Mouse (Mus musculus): ENCODE results near the gene Fbxw10. TPM values are rescaled to one million over a fixed set of nuclear protein-coding genes. Genes with fewer than 3 reads are reported as not detected.

Fbxw10 gene
- polyA plus RNA-seq, 1 experiment from 2014 or later: 0.24 TPM

DNA sequence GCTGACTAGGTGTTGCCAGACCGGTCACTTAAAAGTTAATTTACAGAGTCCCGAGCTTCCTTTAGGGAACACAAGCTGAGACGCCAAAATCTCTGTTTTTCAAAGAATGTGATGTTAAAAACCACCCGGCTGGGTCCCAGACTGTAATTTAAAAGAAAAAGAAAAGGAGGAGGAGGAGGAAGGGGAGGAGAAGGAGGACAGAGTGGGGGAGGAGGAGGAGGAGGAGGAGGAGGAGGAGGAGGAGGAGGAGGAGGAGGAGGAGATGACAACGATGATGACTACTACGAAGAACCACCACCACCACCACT, 73.8 kb downstream of the Fbxw10 start:
- 18% methylated on average over 6 of the region's 6 CpGs for WGBS
- DNase-seq (peak; percentile 52), ATAC-seq (ENCODE audit: insufficient read depth) (no peak)
- no peaks in the 10 kb centered on the region for H3K9me3 ChIP-seq (ENCODE audit: low read depth, low read length)
- H3K4me1 ChIP-seq (ENCODE audit: insufficient read depth): peaks cover 9% of the 10 kb centered on the region; the same call in 1 of the 2 replicates
- H3K27ac ChIP-seq (ENCODE audit: low read depth): peak overlapping the region; percentile 81
- TF ChIP-seq CTCF (IDR thresholded peaks at IDR 0.05; ENCODE audit: low read depth): no peak
- H3K4me2 ChIP-seq: peak overlapping the region; percentile 57
- no peak overlapping the region for H3K9ac ChIP-seq
- H3K27me3 ChIP-seq (ENCODE audit: insufficient read depth, low read length): no peaks in the 10 kb centered on the region
- H3K36me3 ChIP-seq (ENCODE audit: insufficient read depth): no peaks in the 10 kb centered on the region
- peak overlapping the region; percentile 15 for H3K4me3 ChIP-seq (ENCODE audit: low read depth, low read length)

DNA sequence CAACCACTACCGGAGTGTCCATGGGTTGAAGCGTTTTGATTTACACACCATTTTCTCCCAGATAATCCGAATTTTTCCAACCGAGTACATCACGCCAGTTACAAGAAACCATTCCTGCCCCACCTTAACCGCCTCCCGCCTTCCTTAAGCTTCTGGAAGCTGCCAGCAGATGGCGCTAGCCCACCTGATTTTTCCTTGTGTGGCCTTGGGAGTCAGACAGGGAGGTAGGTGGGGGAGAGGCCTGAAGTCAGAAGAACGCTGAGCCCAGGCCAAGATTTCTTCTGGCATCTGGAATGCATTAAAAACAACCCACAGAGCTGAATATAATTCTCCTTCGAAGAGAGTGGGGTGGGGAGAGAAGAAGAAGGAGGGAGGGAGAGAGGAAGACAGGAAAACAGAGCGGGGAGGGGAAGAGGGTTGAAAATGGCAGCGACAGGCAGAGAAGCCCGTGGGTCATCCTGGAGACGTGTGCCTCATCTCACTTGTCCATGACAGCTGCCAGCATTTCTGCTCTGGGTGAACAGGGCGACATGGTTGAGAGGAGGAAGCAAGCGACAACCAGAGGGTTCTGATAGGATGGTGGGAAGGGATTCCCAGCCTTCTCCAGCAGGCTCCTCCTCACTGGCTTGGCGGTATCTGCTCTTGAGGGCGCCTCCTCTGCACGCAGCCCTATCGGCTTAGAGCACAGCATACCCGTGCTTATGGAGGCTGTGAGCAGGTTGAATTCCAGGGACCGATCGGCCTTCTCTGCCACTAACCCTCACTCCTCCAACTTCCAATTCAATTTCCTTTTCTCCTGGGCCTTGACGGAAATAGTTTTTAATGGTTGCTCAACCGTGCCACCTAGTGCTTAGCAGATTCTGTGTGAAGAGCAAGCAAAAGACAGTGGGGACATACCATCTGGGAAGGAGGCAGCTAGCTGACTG, 74.4 kb downstream of the Fbxw10 start:
- Histone ChIP-seq H3K27me3 (ENCODE audit: insufficient read depth, low read length) (no peaks in the 10 kb centered on the region), H3K9me3 (ENCODE audit: low read depth, low read length) (no peaks in the 10 kb centered on the region), H3K4me1 (ENCODE audit: insufficient read depth) (peaks cover 9% of the 10 kb centered on the region; the same call in 1 of the 2 replicates), H3K4me3 (ENCODE audit: low read depth, low read length) (peak overlapping the region; percentile 15), H3K36me3 (ENCODE audit: insufficient read depth) (no peaks in the 10 kb centered on the region), H3K4me2 (peak overlapping the region; percentile 57), H3K27ac (ENCODE audit: low read depth) (peak overlapping the region; percentile 85), H3K9ac (no peak overlapping the region)
- peak; percentile 98 for TF ChIP-seq CTCF (IDR thresholded peaks at IDR 0.05; ENCODE audit: low read depth)
- DNase-seq (peak; percentile 99), ATAC-seq (ENCODE audit: insufficient read depth) (peak; percentile 92)
- 12% methylated on average over 25 of the region's 25 CpGs for WGBS

DNA sequence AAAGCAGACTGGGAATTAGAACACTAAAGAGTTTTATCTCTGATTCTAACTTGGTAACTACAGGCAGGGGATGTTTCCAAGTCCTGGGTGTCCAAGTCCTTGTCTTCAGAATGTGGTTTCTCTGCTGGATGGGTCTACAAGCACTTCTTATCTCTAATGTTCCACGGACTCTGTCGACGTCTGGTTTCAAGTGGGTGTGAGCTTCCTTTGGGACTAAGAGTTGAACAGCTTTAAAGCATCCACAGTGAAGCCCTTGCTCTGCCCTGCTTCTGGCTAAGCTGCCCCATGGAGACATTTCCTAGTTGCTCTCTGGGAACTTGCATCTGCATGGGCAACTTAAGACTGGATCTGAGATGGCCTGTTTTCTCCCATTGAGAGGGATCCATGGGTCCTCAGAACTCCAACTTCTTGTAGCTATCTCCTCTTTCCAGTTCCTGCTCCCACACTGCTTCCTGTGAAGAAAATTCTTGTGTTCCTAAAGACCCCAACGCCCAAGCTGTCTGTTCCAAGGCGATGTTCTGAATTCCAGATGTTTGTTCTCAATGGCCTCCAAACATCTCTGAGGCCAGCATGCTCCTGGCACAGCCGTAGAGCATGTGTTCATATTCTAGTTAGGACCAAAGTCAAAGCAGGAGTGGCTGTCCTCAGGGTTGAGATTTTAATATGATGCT, 77.4 kb downstream of the Fbxw10 start:
- Histone ChIP-seq H3K9me3 (ENCODE audit: low read depth, low read length) (no peaks in the 10 kb centered on the region), H3K27me3 (ENCODE audit: insufficient read depth, low read length) (no peaks in the 10 kb centered on the region), H3K27ac (ENCODE audit: low read depth) (no peak overlapping the region), H3K4me1 (ENCODE audit: insufficient read depth) (peaks cover 5% of the 10 kb centered on the region; the same call in 1 of the 2 replicates), H3K4me2 (no peak overlapping the region), H3K36me3 (ENCODE audit: insufficient read depth) (no peaks in the 10 kb centered on the region), H3K4me3 (ENCODE audit: low read depth, low read length) (no peak overlapping the region), H3K9ac (no peak overlapping the region)
- 53% methylated on average over 6 of the region's 6 CpGs for WGBS
- DNase-seq (peak; percentile 39), ATAC-seq (ENCODE audit: insufficient read depth) (no peak)
- no peak for TF ChIP-seq CTCF (IDR thresholded peaks at IDR 0.05; ENCODE audit: low read depth)

Other genes with a start within 250 kb of the Fbxw10 start
- 14.1 and 16.4 TPM in 2 replicates for gene Lrrc75a, start 198.5 kb upstream of the Fbxw10 start, polyA plus RNA-seq (2014; fragmentation: Nextera tagmentation; extraction: Ambion mirVana)
- 42.7 and 42.8 TPM in 2 replicates for gene Mmgt2, start 198.4 kb upstream of the Fbxw10 start, polyA plus RNA-seq (2014; fragmentation: Nextera tagmentation; extraction: Ambion mirVana)
- 7.9 and 9.0 TPM in 2 replicates for gene Zfp287, start 115.2 kb upstream of the Fbxw10 start, polyA plus RNA-seq (2014; fragmentation: Nextera tagmentation; extraction: Ambion mirVana)
- gene Gm10428, start 94.0 kb upstream of the Fbxw10 start, polyA plus RNA-seq (2014; fragmentation: Nextera tagmentation; extraction: Ambion mirVana): not detected in 2 replicates
- 17.3 and 21.3 TPM in 2 replicates for gene Zfp286, start 57.6 kb upstream of the Fbxw10 start, polyA plus RNA-seq (2014; fragmentation: Nextera tagmentation; extraction: Ambion mirVana)
- 18.0 and 20.4 TPM in 2 replicates for gene Trim16, start 26.8 kb upstream of the Fbxw10 start, polyA plus RNA-seq (2014; fragmentation: Nextera tagmentation; extraction: Ambion mirVana)
- 55.3 and 57.7 TPM in 2 replicates for gene Tvp23b, start 32.4 kb downstream of the Fbxw10 start, polyA plus RNA-seq (2014; fragmentation: Nextera tagmentation; extraction: Ambion mirVana)
- gene Cdrt4, start 104.1 kb downstream of the Fbxw10 start, polyA plus RNA-seq (2014; fragmentation: Nextera tagmentation; extraction: Ambion mirVana): 0.83 TPM in 1 of 2 replicates, not detected in the other
- 0.14 TPM in 1 of 2 replicates, not detected in the other for gene Tekt3, start 214.6 kb downstream of the Fbxw10 start, polyA plus RNA-seq (2014; fragmentation: Nextera tagmentation; extraction: Ambion mirVana)